Mouse (Mus musculus) CH12.LX (cell line): ENCODE results near the gene Wasl.

Source experiments
- KAT2A ChIP-seq: IDR thresholded peaks from 2 replicates; pipeline ENCODE4 v1.6.1; 2012; ENCODE audit warnings: low read length, improper control_type of control experiment, inconsistent platforms; ENCODE audit not compliant: insufficient replicate concordance
- TCF12 ChIP-seq: IDR thresholded peaks from 2 replicates; pipeline ENCODE4 v1.6.1; 2014; ENCODE audit warnings: low read depth, mild to moderate bottlenecking, inconsistent platforms, low read length, improper control_type of control experiment

GRCm38 (mm10) chr6:24571126-24571525 is 93.7 kb downstream of the Wasl start:
- TF ChIP-seq KAT2A: no peak
- no peak for TF ChIP-seq TCF12
